Mouse (Mus musculus): Measurements from ENCODE around the gene Hs3st2. TPM values are rescaled to one million over a fixed set of nuclear protein-coding genes. Genes with fewer than 3 reads are reported as not detected.
A peak's percentile ranks its signal among the peaks of the same experiment; 100 is the strongest.

The Hs3st2 gene
- total RNA-seq, 2 experiments from 2014 or later, result not detected

DNA sequence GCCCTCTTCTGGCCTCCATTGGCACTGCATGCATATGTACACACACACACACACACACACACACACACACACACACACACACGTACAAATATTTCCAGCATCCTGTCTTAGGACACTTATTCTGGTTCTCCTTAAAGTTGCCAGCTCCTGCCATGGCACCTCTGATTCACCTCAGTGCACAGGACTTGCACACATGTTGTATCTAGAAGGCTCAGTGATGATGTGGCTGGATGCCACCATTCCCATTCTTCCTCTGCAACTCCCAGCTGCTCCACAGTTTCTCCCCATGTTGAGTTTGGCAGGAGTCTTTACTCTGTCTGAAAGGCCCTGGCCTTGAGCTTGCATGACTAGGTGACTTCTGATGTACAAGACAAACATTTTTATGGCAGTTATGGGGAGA, 65.1 kb downstream of the Hs3st2 start:
- ATAC-seq (replicated peaks; ENCODE audit: poor library complexity), result no peak

DNA sequence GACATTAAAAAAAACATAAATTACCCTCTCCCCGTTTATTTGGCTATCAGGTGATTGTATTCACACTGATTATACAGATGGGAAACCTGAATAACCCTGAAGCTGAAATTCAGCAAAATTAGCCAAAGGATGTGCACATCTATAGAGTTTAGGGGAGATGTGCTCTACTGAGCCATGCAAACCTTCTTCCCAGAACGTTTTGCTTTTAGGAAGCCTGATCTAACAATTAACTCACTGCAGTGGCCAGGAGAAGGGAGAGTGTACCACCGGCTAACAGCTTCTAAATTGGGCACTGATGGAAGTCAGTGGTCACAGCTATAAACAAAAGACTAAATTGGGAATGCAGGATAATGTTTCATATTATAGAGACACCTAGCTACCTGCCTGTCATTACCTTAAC, 66.4 kb downstream of the Hs3st2 start:
- ATAC-seq (replicated peaks; ENCODE audit: poor library complexity), result no peak

- ATAC-seq (replicated peaks; ENCODE audit: poor library complexity), result no peak
These were observed 69.0 kb downstream of the Hs3st2 start for GRCm38 (mm10) chr7:121460626-121461025.

- ATAC-seq (replicated peaks; ENCODE audit: poor library complexity), result no peak
These were observed 72.8 kb downstream of the Hs3st2 start for GRCm38 (mm10) chr7:121464441-121464840.

DNA sequence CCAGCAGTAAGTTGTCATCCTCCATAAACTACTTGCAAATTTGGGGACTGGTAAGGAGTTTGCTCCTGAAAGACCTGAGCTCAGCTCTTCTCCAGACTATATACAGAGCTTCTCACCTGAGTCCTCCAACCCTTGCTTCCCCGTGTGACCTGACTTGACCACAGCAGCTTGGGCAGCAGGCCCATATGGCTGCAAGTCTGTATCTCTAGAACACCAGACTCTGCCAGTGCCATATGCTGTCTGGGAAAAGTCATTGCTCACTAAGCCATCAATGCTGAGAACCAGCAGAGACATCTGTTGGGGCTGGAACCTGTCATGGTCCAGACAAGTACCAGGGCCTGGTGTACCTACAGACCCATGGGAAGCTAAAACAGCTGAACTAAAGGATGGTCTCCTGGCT, 73.5 kb downstream of the Hs3st2 start:
- no peak for ATAC-seq (replicated peaks; ENCODE audit: poor library complexity)

- ATAC-seq (replicated peaks; ENCODE audit: poor library complexity), result no peak
These were observed 74.7 kb downstream of the Hs3st2 start for GRCm38 (mm10) chr7:121466331-121466730.

DNA sequence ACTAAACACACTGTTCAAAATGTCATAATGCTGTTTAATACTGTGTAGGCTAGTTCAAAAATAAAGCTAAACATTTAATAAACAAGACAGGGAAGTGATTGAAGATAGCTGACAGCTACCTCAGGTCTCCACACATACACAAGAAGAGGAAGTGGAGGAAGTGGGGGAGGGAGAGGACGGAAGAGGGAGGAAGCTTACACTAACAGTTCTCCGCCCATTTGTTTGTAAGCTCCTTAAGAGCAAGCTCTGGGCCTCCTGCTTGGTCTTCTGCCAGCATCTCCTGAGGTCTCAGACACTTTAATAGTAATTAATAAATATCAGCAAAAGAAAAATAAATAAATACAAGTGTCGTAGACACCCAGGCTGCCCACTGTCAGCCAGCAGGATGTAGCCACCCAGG, 77.8 kb downstream of the Hs3st2 start:
- peak; percentile 52; the same call in 1 of the 2 replicates for ATAC-seq (replicated peaks; ENCODE audit: poor library complexity)

DNA sequence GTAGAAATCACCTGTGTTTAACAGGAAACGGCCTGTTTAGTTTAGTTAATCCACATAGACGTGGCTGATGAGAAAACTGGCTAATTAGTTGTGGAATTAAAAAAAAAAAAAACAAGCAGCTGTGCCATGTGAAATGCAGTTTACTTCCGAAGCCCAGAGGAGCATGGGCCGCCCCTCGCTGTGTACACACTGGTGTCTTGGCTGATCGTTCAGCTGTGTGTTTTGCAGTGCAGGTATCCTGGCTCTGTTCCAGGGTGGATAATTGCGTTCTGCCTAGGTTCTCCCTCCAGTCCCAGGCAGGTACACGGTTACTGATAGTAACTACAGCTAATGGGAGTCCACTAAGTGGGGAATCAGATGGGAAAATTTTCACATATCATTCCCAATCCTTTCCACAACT, 86.6 kb downstream of the Hs3st2 start:
- ATAC-seq (replicated peaks; ENCODE audit: poor library complexity), result no peak

- ATAC-seq (replicated peaks; ENCODE audit: poor library complexity), result no peak
These were observed 88.4 kb downstream of the Hs3st2 start for GRCm38 (mm10) chr7:121480106-121480505.

DNA sequence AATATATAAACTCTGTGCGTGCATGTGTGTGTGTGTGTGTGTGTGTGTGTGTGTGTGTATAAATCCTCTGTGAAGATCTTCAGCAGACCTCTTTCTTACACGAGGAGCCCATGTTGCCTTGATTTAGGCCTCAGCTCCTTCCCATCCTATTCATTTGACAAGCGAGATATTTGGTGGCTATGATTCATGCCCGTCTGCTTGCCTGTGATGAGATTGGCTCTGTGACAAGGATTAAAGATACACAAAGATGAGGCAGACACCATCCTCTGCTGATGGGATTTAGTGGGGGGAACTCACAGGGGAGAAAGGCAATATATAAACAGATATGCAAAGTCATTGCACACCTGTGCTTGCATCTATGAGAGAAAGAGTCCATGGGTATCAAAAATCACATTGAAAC, 92.9 kb downstream of the Hs3st2 start:
- ATAC-seq (replicated peaks; ENCODE audit: poor library complexity), result no peak

DNA sequence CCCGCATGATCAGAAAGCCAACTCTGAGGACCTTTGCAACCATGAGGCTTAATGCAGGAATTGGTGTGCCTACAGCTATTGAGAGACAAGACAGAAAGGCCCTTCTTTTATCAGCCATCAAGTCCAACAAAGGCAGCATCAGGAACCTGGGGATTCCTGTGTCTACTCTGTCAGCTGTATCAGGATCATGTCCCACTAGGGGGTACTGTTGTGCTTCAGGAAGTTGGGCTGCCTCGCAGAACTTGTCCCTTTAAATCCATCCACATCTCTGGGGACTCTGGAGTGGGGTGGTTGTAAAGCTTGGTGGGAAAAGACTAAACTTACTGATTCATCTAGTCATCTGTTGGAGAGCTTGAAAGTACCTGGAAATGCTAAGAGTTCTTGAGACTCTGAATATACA, 93.6 kb downstream of the Hs3st2 start:
- ATAC-seq (replicated peaks; ENCODE audit: poor library complexity), result peak; percentile 93

DNA sequence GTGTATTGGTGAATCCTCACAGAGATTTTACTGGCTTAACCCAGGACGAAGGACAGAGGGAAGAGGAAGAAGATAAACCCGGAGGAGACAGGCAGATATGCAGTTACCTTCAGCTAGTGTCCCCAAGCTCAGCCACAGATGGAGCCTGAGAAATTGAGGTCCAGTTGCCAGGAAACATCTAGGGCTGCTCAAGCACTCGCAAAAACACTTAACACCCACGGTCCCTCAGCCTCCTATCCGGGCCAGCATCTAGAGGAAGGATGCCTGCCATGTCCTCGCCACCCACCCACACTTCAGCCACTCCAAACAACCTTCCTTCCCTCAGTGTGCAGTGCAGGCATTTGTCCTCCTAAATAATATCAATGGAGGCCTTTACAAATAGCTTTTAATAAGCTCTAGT, 95.6 kb downstream of the Hs3st2 start:
- no peak for ATAC-seq (replicated peaks; ENCODE audit: poor library complexity)

DNA sequence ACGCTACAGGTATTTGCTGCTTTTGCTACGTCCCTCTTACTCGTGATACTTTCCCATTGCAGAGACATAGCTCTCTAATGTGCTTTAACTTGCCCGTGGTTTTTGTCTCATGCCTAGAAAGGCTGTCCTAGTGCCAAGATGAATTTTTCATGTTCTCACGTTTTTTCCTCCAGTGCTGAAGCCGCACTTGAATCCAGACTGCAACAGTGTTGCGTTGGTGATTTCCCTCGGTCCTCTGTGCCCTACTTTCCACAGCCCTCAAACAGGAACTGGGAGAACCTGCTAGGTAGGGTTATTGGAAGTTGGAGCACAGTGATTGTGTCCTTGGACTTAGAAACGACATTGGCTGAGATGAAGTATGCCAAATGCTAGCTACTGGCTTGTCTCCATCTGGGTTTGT, 97.7 kb downstream of the Hs3st2 start:
- no peak for ATAC-seq (replicated peaks; ENCODE audit: poor library complexity)

DNA sequence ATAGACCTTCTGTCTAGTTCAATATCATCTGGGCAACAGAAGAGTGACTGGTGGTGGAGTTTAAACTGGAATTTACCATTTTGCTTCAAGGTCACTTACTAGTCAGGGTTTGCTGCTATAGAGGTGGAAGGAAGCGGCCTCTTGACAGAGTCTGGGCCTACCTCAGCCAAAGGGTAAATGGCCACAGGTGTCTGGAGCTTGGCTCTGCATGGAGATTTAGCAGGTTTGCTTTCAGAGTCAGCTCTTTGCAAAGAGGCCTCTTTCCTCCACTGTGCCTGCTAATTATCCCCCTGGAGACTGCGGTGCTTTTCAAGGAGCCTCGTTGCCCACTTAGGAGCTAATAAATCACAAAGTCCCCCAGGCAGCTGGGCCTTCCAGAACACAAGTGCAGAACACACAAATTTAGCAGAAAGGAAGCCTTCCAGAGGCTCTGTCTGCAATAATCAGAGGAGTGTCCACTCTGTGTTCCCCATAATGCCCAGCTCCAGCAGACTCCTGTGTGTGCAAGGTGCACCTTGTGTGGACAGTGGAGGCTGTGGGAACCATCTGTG, 99.9 kb downstream of the Hs3st2 start:
- no peak for ATAC-seq (replicated peaks; ENCODE audit: poor library complexity)

DNA sequence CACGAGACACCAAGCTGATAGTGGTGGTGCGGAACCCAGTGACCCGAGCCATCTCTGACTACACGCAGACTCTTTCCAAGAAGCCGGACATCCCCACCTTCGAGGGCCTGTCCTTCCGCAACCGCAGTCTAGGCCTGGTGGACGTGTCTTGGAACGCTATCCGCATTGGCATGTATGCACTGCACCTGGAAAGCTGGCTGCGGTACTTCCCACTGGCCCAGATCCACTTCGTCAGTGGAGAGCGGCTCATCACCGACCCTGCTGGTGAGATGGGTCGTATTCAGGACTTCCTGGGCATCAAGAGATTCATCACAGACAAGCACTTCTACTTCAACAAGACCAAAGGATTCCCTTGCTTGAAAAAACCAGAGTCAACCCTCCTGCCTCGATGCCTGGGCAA, 108.9 kb downstream of the Hs3st2 start:
- ATAC-seq (replicated peaks; ENCODE audit: poor library complexity), result no peak

GRCm38 (mm10) chr7:121501666-121502065, 110.0 kb downstream of the Hs3st2 start:
- no peak for ATAC-seq (replicated peaks; ENCODE audit: poor library complexity)

DNA sequence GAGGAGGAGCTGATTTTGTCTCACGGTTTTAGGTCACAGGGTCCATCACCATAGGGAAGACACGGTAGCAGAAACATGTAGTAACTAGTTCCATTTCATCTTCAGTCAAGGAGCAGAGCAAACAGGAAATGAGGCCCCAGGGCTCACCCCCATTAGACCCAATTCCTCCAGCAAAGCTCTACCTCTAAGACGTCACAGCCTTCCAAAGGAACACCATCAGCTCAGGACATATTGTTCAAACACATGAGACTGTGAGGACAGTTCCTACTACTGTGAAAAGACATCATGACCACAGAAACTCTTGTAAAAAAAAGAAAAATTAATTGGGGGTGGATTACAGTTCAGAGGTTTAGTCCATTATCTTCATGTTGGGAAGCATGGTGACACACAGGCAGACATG, 125.1 kb downstream of the Hs3st2 start:
- peak; percentile 58 for ATAC-seq (replicated peaks; ENCODE audit: poor library complexity)

GRCm38 (mm10) chr7:121517165-121517591, 125.5 kb downstream of the Hs3st2 start:
- ATAC-seq (replicated peaks; ENCODE audit: poor library complexity), result peak; percentile 91

- peak; percentile 24; the same call in 1 of the 2 replicates for ATAC-seq (replicated peaks; ENCODE audit: poor library complexity)
These were observed 130.5 kb downstream of the Hs3st2 start for GRCm38 (mm10) chr7:121522125-121522524.

GRCm38 (mm10) chr7:121529023-121529422, 137.4 kb downstream of the Hs3st2 start:
- ATAC-seq (replicated peaks; ENCODE audit: poor library complexity), result no peak

GRCm38 (mm10) chr7:121533639-121534038, 142.0 kb downstream of the Hs3st2 start:
- no peak for ATAC-seq (replicated peaks; ENCODE audit: poor library complexity)

GRCm38 (mm10) chr7:121534386-121534785, 142.7 kb downstream of the Hs3st2 start:
- no peak for ATAC-seq (replicated peaks; ENCODE audit: poor library complexity)

DNA sequence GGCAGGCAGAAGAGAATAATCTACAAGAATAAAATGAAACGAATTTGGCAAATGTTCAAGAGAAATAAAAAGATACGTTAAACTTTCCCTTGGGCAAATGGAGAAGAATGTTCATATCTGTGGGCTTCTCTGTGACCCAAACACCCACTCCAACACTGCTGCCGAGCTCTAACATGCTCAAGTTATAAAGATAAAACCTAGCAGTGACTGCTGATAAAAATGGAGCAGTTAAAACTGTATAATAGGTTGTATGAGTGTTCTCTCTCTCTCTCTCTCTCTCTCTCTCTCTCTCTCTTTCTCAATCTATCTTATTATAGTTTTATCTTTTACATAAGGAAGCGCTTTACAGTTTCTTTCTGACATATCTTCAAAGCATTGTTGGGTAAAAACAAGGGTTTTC, 144.3 kb downstream of the Hs3st2 start:
- 0 out of 2 replicates have a peak, but pooled peaks have one; percentile 18 for ATAC-seq (replicated peaks; ENCODE audit: poor library complexity)
